Mouse (Mus musculus) neural tube, embryonic 11.5 days (tissue): ENCODE data around the gene Fank1. TPM values are rescaled to one million over a fixed set of nuclear protein-coding genes. Genes with fewer than 3 reads are reported as not detected.
"Not testable (repeated sequence)": the region's sequence is repeated elsewhere in the genome, so short reads cannot be mapped to it uniquely, and the experiment has no call there.

ENCODE experiments used
- ATAC-seq: fragments of 200-750 bp; cut with Nextera tagmentation; 2 replicates; pipeline ENCODE4 v1.8.0; 2017; ENCODE audit warnings: moderate number of reproducible peaks, mild to moderate bottlenecking, moderate TSS enrichment, moderate library complexity; ENCODE audit not compliant: insufficient read depth, low FRiP score, low TSS enrichment
- DNase-seq: peaks from one replicate; pipeline ENCODE4 v3.0.0-alpha.2; 2015; ENCODE audit warnings: low spot score
- H3K27ac ChIP-seq: fragments of 300-500 bp; sonication (generic); 2 replicates; pipeline ENCODE4 v1.5.1; 2014; ENCODE audit warnings: low read depth, mild to moderate bottlenecking, low read length
- H3K27me3 ChIP-seq: fragments of 300-500 bp; sonication (generic); 2 replicates; pipeline ENCODE4 v1.6.1; 2014; ENCODE audit warnings: mild to moderate bottlenecking, low read length, mixed read lengths; ENCODE audit not compliant: control insufficient read depth, insufficient read depth
- H3K36me3 ChIP-seq: fragments of 300-500 bp; sonication (generic); 2 replicates; pipeline ENCODE4 v1.6.1; 2014; ENCODE audit warnings: mild to moderate bottlenecking, low read length, moderate library complexity, mixed read lengths; ENCODE audit not compliant: control insufficient read depth, insufficient read depth
- H3K4me1 ChIP-seq: fragments of 300-500 bp; sonication (generic); 2 replicates; pipeline ENCODE4 v1.6.1; 2014; ENCODE audit warnings: low read length, mixed read lengths; ENCODE audit not compliant: control insufficient read depth, insufficient read depth
- H3K4me2 ChIP-seq: fragments of 300-500 bp; sonication (generic); 2 replicates; pipeline ENCODE4 v1.6.1; 2014; ENCODE audit warnings: low read depth, mild to moderate bottlenecking, moderate library complexity
- H3K4me3 ChIP-seq: fragments of 300-500 bp; sonication (generic); 2 replicates; pipeline ENCODE4 v1.5.1; 2014; ENCODE audit warnings: low read depth, low read length
- H3K9ac ChIP-seq: fragments of 300-500 bp; sonication (generic); 2 replicates; pipeline ENCODE4 v1.6.1; 2014; ENCODE audit warnings: mild to moderate bottlenecking, low read length
- H3K9me3 ChIP-seq: fragments of 300-500 bp; sonication (generic); 2 replicates; pipeline ENCODE4 v1.6.1; 2016; ENCODE audit warnings: low read length; ENCODE audit not compliant: control insufficient read depth
- WGBS: fragments of 180-500 bp; shearing (Covaris S2); extraction: QIAGEN DNeasy Blood & Tissue Kit; methylation state at CpG from one replicate; pipeline ENCODE4 v1.1.7; 2014; 5-methylcytosine and 5-hydroxymethylcytosine counted together
- polyA plus RNA-seq: library from polyadenylated mRNA; unstranded; fragments of >200 nt; fragmentation: Nextera tagmentation; extraction: Ambion mirVana; gene quantifications from 2 replicates; pipeline ENCODE4 v1.2.1, GENCODE M21; 2014

Gene Fank1
- polyA plus RNA-seq, 1 experiment from 2014 or later = 0.70 TPM

DNA sequence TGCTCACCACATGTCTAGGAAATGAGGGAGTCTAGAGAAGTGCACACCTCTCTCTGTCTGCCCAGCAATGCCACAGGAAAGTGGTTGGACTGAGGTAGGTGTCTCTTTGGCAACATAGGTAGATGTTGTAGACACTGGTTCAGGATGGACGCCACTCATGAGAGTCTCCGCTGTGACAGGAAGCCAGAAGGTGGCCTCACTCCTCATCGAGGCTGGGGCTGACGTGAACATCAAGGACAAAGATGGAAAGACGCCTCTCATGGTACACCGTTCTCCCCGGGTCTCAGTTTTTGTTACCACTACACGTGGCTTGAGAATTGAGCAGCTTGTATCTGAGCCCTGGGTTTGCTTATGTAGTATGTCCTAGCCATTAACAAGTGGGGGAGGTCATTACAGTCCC, 103.1 kb downstream of the Fank1 start:
- H3K36me3 ChIP-seq = no peaks in the 10 kb centered on the region
- 96% methylated on average over 8 of the region's 8 CpGs for WGBS
- ATAC-seq (no peak), DNase-seq (no peak)
- H3K4me1 ChIP-seq = no peaks in the 10 kb centered on the region
- H3K27ac ChIP-seq = no peak overlapping the region
- no peak overlapping the region for H3K9ac ChIP-seq
- H3K4me3 ChIP-seq = no peak overlapping the region
- no peaks in the 10 kb centered on the region for H3K27me3 ChIP-seq
- no peaks in the 10 kb centered on the region for H3K9me3 ChIP-seq
- no peak overlapping the region for H3K4me2 ChIP-seq

DNA sequence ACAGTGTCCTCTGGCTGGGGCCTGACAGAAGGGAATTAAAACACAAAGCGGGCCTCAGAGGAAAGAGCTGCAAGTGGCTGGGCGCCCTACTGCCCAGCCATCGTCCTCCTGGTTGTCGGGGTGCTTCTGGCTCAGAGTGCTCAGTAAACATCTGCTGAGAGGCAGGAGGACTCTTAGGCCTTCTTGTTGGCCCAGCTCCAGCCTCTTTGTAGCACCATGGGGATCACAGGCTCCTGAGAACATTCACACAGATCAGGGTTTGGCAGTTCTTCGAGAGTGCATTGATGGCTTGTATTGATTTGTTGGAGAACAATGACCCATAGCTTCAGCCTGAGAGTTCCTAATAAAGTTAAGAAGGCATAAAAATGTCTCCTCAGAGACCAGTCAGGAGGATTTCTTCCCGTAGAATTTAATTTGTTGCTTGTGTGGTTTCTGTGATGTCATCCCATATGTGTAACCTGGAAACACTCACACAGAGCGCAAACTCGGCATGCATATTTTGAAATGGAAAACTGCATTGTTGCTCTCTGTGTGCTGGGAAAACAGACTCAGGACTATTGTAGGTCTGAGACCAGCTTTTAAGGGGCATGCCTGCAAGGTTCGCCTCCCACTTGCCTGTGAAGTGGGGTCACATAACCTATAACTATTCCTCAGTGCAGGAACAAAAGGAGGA, 108.2 kb downstream of the Fank1 start:
- not testable (repeated sequence) for H3K9ac ChIP-seq, H3K4me3 ChIP-seq, ATAC-seq, H3K4me2 ChIP-seq, H3K4me1 ChIP-seq, H3K27me3 ChIP-seq, DNase-seq, H3K27ac ChIP-seq, H3K36me3 ChIP-seq, H3K9me3 ChIP-seq
- WGBS = 81% methylated on average over 5 of the region's 9 CpGs

DNA sequence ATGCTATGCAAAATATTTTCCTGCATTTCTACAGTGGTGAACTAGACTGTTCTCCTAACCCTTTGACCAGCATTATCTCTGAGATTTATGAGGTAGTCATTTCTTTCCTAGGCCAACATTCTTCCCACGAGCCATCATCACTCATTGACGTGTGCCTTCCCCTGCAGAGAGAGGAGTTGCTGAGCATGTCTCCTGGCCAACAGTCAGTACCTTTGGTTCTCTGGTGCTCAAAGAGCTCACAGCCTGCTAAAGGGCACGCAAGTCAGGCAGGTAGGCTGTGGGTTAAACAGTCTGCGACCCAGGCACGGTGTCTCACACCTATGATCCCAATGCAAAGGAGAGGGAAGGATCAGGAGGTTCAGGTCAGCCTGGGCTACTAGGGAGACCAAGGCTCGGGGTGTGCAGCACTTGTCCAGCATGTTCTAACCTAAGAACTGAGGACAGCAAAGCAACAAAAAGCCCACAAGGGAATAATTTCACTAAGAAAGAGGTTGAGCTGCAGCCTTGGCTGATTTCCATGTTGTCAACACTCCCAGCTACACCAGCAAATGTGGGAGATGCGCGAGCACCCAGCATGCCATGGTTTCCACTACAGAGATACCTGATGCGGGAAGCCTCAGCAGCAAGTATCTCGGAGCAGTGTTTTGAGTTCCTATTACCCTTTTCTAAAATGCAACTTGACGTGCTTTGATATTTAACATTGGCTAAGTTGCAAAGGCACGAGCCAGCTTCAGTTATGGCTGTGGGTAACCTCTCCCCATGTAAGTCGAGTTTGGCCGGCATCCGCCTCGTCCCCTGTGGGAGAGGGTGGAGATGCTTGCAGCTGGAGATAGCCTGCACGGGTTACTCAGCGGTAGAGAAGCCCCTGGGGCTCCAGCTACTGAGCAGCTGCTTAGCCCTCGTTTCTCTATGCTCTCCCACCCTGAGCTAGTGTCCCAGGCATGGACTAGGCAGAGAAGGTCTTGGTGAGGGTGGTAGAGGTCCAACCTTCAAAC, 112.6 kb downstream of the Fank1 start:
- Histone ChIP-seq H3K4me3 (no peak overlapping the region), H3K4me1 (no peaks in the 10 kb centered on the region), H3K4me2 (no peak overlapping the region), H3K36me3 (no peaks in the 10 kb centered on the region), H3K27me3 (no peaks in the 10 kb centered on the region), H3K9ac (no peak overlapping the region), H3K9me3 (no peaks in the 10 kb centered on the region), H3K27ac (no peak overlapping the region)
- no peak for DNase-seq
- ATAC-seq = no peak
- 86% methylated on average over 19 of the region's 19 CpGs for WGBS

GRCm38 (mm10) chr7:133889986-133890385, 113.3 kb downstream of the Fank1 start:
- ATAC-seq (no peak), DNase-seq (no peak)
- no peaks in the 10 kb centered on the region for H3K9me3 ChIP-seq
- no peak overlapping the region for H3K9ac ChIP-seq
- no peak overlapping the region for H3K4me2 ChIP-seq
- 87% methylated on average over 4 of the region's 4 CpGs for WGBS
- no peaks in the 10 kb centered on the region for H3K4me1 ChIP-seq
- no peaks in the 10 kb centered on the region for H3K36me3 ChIP-seq
- H3K27me3 ChIP-seq = no peaks in the 10 kb centered on the region
- H3K4me3 ChIP-seq = no peak overlapping the region
- no peak overlapping the region for H3K27ac ChIP-seq

DNA sequence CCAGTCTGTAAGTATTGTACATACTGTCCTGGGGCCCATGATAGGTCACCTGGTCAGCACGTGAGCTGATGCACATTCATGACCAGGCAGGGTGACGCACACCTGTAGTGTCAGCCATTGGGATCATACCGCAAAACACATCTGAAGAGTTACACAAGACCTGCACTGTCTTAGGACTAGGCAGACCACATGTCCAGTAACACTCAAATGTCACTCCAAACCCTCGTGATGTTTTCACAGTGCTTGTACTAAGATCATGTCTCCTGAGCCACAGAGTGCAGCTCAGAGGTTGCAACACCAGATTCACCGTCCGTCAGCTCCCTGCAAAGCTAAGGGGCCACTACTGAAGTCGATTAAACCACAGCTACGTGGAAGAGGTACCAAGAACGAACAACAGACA, 114.6 kb downstream of the Fank1 start:
- Histone ChIP-seq H3K27me3 (no peaks in the 10 kb centered on the region), H3K4me2 (no peak overlapping the region), H3K9ac (no peak overlapping the region), H3K4me3 (no peak overlapping the region), H3K27ac (no peak overlapping the region), H3K36me3 (no peaks in the 10 kb centered on the region), H3K9me3 (no peaks in the 10 kb centered on the region), H3K4me1 (no peaks in the 10 kb centered on the region)
- ATAC-seq (no peak), DNase-seq (no peak)
- 88% methylated on average over 9 of the region's 9 CpGs for WGBS

GRCm38 (mm10) chr7:133891796-133892195, 115.1 kb downstream of the Fank1 start:
- Histone ChIP-seq H3K9me3 (no peaks in the 10 kb centered on the region), H3K9ac (no peak overlapping the region), H3K4me2 (no peak overlapping the region), H3K27ac (no peak overlapping the region), H3K4me3 (no peak overlapping the region), H3K4me1 (no peaks in the 10 kb centered on the region), H3K36me3 (no peaks in the 10 kb centered on the region), H3K27me3 (no peaks in the 10 kb centered on the region)
- ATAC-seq = no peak
- DNase-seq = no peak
- WGBS = 80% methylated on average over 4 of the region's 4 CpGs

DNA sequence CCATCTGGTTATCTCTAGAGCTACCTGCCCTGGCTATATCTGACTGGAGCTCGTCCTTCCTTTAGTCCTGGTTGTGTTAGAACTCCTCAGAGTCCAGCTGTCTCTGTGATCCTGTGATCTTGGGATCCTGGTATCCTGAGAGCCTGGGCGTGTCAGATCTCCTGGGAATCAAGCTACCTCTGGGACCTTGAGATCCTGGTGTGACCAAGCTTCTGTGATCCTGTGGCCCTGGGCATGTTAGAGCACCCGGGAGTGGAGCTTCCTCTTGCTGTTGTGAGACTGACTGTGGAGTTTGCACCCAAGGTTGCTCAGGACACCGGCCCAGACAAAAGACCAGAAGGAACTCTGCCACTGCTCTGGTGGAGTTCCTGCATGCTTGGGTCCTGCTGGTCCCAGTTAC, 122.7 kb downstream of the Fank1 start:
- no peak overlapping the region for H3K4me2 ChIP-seq
- 89% methylated on average over 4 of the region's 4 CpGs for WGBS
- no peaks in the 10 kb centered on the region for H3K4me1 ChIP-seq
- no peak for DNase-seq
- H3K9me3 ChIP-seq = no peaks in the 10 kb centered on the region
- no peak overlapping the region for H3K4me3 ChIP-seq
- H3K27me3 ChIP-seq = no peaks in the 10 kb centered on the region
- H3K9ac ChIP-seq = no peak overlapping the region
- no peak overlapping the region for H3K27ac ChIP-seq
- H3K36me3 ChIP-seq = no peaks in the 10 kb centered on the region
- no peak for ATAC-seq

GRCm38 (mm10) chr7:133908966-133909365, 132.3 kb downstream of the Fank1 start:
- WGBS = 94% methylated on average over 4 of the region's 4 CpGs
- ATAC-seq (no peak), DNase-seq (no peak)
- no peak overlapping the region for H3K4me2 ChIP-seq
- H3K36me3 ChIP-seq = no peaks in the 10 kb centered on the region
- no peaks in the 10 kb centered on the region for H3K27me3 ChIP-seq
- H3K4me1 ChIP-seq = no peaks in the 10 kb centered on the region; the same call in 1 of the 2 replicates
- H3K27ac ChIP-seq = no peak overlapping the region
- no peaks in the 10 kb centered on the region for H3K9me3 ChIP-seq
- no peak overlapping the region for H3K4me3 ChIP-seq
- H3K9ac ChIP-seq = no peak overlapping the region
